Mouse (Mus musculus) intestine, embryonic 16.5 days (tissue): ENCODE data around the gene Map2k6. TPM values are rescaled to one million over a fixed set of nuclear protein-coding genes. Genes with fewer than 3 reads are reported as not detected.

Experiments
- ATAC-seq: fragments of 200-750 bp; cut with Nextera tagmentation; 2 replicates; pipeline ENCODE4 v1.8.0; 2017; ENCODE audit warnings: moderate TSS enrichment, moderate library complexity
- H3K27ac ChIP-seq: fragments of 300-500 bp; sonication (generic); 2 replicates; pipeline ENCODE4 v1.5.1; 2014; ENCODE audit warnings: mild to moderate bottlenecking, low read length
- H3K27me3 ChIP-seq: fragments of 300-500 bp; sonication (generic); replicated peaks from 2 replicates; pipeline ENCODE4 v1.6.1; 2014; ENCODE audit warnings: low read length, control low read depth, mixed read lengths; ENCODE audit not compliant: control insufficient read depth, insufficient read depth
- H3K36me3 ChIP-seq: fragments of 300-500 bp; sonication (generic); 2 replicates; pipeline ENCODE4 v1.6.1; 2014; ENCODE audit warnings: low read length, control low read depth; ENCODE audit not compliant: control insufficient read depth, insufficient read depth
- H3K4me1 ChIP-seq: fragments of 300-500 bp; sonication (generic); 2 replicates; pipeline ENCODE4 v1.6.1; 2014; ENCODE audit warnings: low read length, control low read depth, mixed read lengths; ENCODE audit not compliant: control insufficient read depth, insufficient read depth
- H3K4me2 ChIP-seq: fragments of 300-500 bp; sonication (generic); 2 replicates; pipeline ENCODE4 v1.6.1; 2014; ENCODE audit warnings: low read depth, low read length, control low read depth
- H3K4me3 ChIP-seq: fragments of 300-500 bp; sonication (generic); 2 replicates; pipeline ENCODE4 v1.5.1; 2014; ENCODE audit warnings: mild to moderate bottlenecking, low read length
- H3K9ac ChIP-seq: fragments of 300-500 bp; sonication (generic); 2 replicates; pipeline ENCODE4 v1.6.1; 2014; ENCODE audit warnings: low read depth, low read length
- H3K9me3 ChIP-seq: fragments of 300-500 bp; sonication (generic); 2 replicates; pipeline ENCODE4 v1.6.1; 2016; ENCODE audit warnings: low read length, control low read depth; ENCODE audit not compliant: control insufficient read depth
- WGBS: fragments of 180-500 bp; shearing (Covaris S2); extraction: QIAGEN DNeasy Blood & Tissue Kit; methylation state at CpG from one replicate; pipeline ENCODE4 v1.1.7; 2014; 5-methylcytosine and 5-hydroxymethylcytosine counted together
- polyA plus RNA-seq: library from polyadenylated mRNA; unstranded; fragments of >200 nt; fragmentation: Nextera tagmentation; extraction: Ambion mirVana; gene quantifications from 2 replicates; pipeline ENCODE4 v1.2.1, GENCODE M21; 2015

Map2k6 gene
- polyA plus RNA-seq, 1 experiment from 2014 or later: 17.4 TPM

DNA sequence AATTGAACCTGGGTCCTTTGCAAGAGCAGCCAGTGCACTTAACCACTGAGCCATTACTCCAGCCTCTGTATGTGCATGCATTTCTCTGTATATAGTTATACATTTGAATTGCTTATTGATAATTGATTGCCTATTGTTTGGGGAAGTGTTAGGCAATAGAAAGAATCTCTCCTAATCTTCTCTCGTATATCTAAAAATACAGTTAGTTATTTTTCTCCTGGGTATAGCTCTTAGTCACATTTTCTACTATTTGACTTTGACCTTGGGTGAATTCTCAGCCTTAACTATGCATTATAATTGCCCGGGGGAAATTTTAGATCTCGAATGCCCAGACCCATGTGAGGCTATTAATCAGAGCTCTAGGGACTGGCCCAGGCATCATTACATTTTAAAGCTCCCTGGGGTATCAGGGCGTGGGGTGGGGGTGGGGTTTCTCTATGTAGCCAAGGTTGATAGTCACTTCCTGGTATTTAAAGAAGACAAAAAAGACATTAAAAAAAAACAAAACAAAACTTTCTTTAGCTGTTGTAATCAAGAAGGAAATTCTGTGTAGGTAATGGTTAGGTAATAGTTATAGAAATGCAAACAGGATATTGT is 39.9 kb downstream of the Map2k6 start:
- no peaks in the 10 kb centered on the region for H3K4me1 ChIP-seq
- no peak overlapping the region for H3K27ac ChIP-seq
- H3K9me3 ChIP-seq: no peaks in the 10 kb centered on the region
- H3K4me2 ChIP-seq: no peak overlapping the region
- 73% methylated on average over 4 of the region's 4 CpGs for WGBS
- no peak for ATAC-seq
- H3K4me3 ChIP-seq: no peak overlapping the region
- H3K9ac ChIP-seq: no peak overlapping the region
- H3K36me3 ChIP-seq: no peaks in the 10 kb centered on the region
- H3K27me3 ChIP-seq: no peaks in the 10 kb centered on the region

DNA sequence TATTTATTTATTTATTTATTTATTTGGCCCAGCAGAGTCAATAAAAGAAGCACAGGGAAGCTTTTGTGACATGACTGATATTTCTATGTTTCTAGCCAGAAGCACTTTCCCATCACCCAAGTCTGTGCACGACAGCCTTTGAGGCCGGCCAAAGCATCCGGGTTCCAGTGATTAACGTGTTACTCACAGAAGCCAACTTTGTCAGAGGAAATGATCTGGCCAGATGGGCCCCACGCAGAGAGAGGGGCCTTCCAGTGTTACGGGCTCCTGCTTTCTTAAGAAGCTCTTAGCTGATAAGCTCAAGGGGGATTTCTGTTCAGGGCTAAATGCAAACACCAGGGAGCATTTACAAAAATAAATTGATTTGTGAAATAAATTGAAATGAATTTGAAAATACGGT is 40.4 kb downstream of the Map2k6 start:
- Histone ChIP-seq H3K9me3 (no peaks in the 10 kb centered on the region), H3K4me2 (no peak overlapping the region), H3K9ac (no peak overlapping the region), H3K4me3 (no peak overlapping the region), H3K36me3 (no peaks in the 10 kb centered on the region), H3K4me1 (0 out of 2 replicates have a peak, but pooled peaks cover 3% of the 10 kb centered on the region), H3K27ac (no peak overlapping the region), H3K27me3 (no peaks in the 10 kb centered on the region)
- 57% methylated on average over 7 of the region's 7 CpGs for WGBS
- ATAC-seq: no peak

DNA sequence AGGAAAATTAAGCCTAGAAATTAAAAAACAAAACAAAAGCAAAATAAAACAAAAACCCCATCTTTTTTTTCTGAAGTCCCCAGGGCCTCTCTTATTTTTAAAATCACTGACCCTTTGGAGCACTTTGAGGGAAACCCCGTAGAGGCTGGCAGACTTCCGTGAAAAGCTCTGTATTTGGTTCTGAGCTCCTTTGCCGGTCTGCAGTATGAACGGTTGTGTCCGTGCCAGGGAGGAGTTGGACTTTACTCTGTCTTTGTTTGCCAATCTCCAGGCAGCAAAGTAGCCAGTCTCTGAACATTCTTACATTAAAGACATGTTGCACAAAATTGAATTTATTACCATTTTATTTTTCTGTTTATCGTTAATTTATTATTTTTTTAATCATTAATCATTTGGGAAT is 45.7 kb downstream of the Map2k6 start:
- no peak overlapping the region for H3K27ac ChIP-seq
- H3K4me2 ChIP-seq: no peak overlapping the region

DNA sequence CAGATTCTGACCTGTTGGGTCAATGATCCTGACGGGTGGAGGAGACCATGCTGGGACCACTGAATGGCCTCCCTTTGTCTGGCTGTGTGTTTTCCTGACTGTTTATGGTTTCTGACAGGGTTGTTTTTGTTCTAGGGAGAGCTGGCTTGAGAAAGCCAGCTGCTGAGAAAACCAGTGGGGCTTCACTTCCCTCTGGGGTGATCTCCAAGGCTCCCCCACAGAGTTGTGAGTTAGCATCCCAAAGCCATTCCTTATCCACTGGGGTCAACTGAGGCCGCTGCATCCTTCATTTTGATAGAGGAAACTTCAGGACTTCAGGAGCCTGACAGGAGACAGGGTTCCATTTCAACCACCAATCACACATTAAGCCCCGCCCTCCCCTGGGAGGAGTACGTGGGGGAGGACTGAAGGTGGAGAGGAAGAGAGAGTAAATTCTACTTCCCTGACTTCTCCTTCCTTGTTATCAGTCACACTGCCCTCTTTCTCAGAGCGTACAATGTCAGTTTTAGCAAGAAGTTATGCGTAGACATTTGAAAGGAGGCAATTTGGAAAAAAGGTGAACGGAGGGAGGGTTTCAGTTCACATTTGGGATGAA is 49.3 kb downstream of the Map2k6 start:
- no peaks in the 10 kb centered on the region for H3K27me3 ChIP-seq
- H3K4me3 ChIP-seq: peak overlapping the region; percentile 24
- peak overlapping the region; percentile 14 for H3K9ac ChIP-seq
- ATAC-seq: peak; percentile 67
- WGBS: 18% methylated on average over 7 of the region's 7 CpGs
- no peaks in the 10 kb centered on the region for H3K9me3 ChIP-seq
- H3K36me3 ChIP-seq: no peaks in the 10 kb centered on the region
- H3K4me2 ChIP-seq: peak overlapping the region; percentile 28
- peaks cover 49% of the 10 kb centered on the region for H3K4me1 ChIP-seq
- H3K27ac ChIP-seq: 0 out of 2 replicates have a peak overlapping the region, but pooled peaks have one; percentile 27

More for the DNA sequence above, 45.7 kb downstream of the Map2k6 start:
- 61% methylated on average over 6 of the region's 6 CpGs for WGBS
- H3K4me1 ChIP-seq: peaks cover 28% of the 10 kb centered on the region
- ATAC-seq: peak; percentile 75
- H3K27me3 ChIP-seq: no peaks in the 10 kb centered on the region
- H3K9me3 ChIP-seq: no peaks in the 10 kb centered on the region
- no peak overlapping the region for H3K4me3 ChIP-seq
- no peaks in the 10 kb centered on the region for H3K36me3 ChIP-seq
- no peak overlapping the region for H3K9ac ChIP-seq

DNA sequence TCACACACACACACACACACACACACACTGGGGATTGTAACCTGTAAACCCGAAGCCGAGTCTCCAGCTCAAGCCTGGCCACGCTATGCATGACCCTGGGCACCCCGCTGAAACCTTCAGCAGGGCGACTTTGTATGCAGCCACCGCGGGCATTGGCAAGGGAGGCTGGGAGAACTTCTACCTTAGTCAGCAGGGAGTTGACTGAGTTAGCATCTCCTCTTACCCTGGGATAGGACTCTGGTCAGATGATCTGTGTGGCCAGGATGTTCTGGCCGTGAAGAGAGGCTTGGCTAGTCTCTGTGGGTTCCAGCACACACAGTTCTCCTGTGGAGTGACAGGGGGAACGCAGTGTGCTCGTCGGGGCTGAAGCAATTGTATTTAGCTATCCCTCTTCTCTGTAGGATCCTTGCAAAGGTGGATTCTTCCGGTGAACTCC is 49.8 kb downstream of the Map2k6 start:
- peak overlapping the region; percentile 28 for H3K4me2 ChIP-seq
- ATAC-seq: peak; percentile 32
- 0 out of 2 replicates have a peak overlapping the region, but pooled peaks have one; percentile 3 for H3K27ac ChIP-seq
- H3K4me3 ChIP-seq: peak overlapping the region; percentile 24
- WGBS: 15% methylated on average over 12 of the region's 12 CpGs
- no peaks in the 10 kb centered on the region for H3K9me3 ChIP-seq
- H3K27me3 ChIP-seq: no peaks in the 10 kb centered on the region
- H3K9ac ChIP-seq: peak overlapping the region; percentile 14
- no peaks in the 10 kb centered on the region for H3K36me3 ChIP-seq
- H3K4me1 ChIP-seq: peaks cover 49% of the 10 kb centered on the region

DNA sequence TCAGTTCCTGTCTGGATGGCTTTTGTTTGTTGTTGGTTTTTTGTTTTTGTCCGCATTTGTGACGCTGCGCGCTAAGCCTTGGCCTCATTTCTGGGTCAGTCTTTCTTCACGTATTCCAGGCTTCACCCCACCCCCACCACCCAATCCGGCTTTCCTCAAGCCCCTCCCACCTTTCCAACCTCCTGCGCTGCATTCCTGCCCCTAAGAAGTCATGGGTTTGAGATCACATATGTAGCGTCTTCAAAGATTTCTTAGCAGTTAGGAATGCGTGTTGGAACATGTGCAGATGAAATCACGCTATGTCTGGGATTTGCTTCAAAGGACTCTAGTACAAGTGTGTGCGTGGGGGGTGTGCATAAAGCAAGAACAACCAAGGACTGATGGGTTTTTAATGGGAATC is 50.3 kb downstream of the Map2k6 start:
- Histone ChIP-seq H3K36me3 (no peaks in the 10 kb centered on the region), H3K27me3 (no peaks in the 10 kb centered on the region), H3K4me1 (peaks cover 48% of the 10 kb centered on the region), H3K4me3 (no peak overlapping the region), H3K9me3 (no peaks in the 10 kb centered on the region), H3K27ac (no peak overlapping the region), H3K4me2 (peak overlapping the region; percentile 28; the same call in 1 of the 2 replicates), H3K9ac (peak overlapping the region; percentile 14)
- no peak for ATAC-seq
- 34% methylated on average over 11 of the region's 11 CpGs for WGBS

DNA sequence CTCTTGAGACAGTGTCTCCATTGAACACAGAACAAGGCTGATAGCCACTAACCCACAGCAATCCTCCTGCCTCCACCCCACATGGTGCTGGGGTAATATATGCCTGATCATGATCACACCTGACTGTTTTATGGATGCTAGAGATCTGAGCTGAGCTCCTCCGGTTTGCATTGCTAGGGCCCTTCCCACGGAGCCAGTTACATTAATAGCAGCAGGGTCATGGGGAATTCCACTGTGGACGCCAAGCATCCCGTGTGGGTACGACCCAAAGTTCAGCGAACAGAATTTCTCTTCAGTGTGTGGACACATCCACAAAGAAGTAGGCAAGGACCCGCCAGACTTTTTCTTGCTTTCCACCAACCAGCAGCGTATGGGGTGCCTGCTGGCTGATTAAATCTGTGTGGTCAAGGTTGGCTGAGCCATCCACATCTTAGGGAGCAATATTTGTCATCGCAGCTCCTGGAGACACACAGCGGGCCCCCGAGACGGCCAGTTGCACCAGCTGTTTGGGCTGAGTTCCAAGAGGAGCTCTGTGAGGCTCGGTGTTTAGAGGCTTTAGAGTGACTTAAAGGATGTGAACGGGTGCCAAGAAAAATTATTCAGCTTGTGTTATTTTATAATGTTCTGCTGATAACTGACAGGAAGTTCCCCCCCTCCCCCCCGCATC is 51.3 kb downstream of the Map2k6 start:
- no peak overlapping the region for H3K27ac ChIP-seq
- no peak overlapping the region for H3K4me2 ChIP-seq
- no peak overlapping the region for H3K9ac ChIP-seq
- H3K4me3 ChIP-seq: no peak overlapping the region
- no peaks in the 10 kb centered on the region for H3K9me3 ChIP-seq
- no peaks in the 10 kb centered on the region for H3K36me3 ChIP-seq
- peaks cover 42% of the 10 kb centered on the region for H3K4me1 ChIP-seq
- WGBS: 42% methylated on average over 15 of the region's 15 CpGs
- ATAC-seq: no peak
- H3K27me3 ChIP-seq: no peaks in the 10 kb centered on the region

DNA sequence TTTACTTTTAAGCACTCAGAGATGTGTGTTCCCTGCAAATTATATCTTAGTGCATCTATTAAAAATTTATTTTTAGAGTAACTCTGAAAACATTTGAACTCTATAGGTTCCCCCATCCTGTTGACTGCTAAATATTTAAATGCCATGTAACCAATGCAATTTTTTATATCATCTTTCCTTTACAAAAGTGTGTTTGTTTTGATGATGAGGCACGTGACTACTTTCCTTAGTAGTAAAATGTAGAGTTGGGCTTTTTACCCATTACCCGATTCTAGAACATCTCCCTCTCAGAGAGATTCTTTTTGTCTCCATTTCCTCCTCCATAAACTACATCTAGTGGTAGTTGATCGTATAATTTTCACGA is 51.8 kb downstream of the Map2k6 start:
- ATAC-seq: no peak
- H3K4me1 ChIP-seq: peaks cover 42% of the 10 kb centered on the region
- no peak overlapping the region for H3K27ac ChIP-seq
- WGBS: 61% methylated on average over 4 of the region's 4 CpGs
- H3K4me2 ChIP-seq: no peak overlapping the region
- H3K9ac ChIP-seq: no peak overlapping the region
- no peaks in the 10 kb centered on the region for H3K9me3 ChIP-seq
- no peaks in the 10 kb centered on the region for H3K27me3 ChIP-seq
- no peaks in the 10 kb centered on the region for H3K36me3 ChIP-seq
- H3K4me3 ChIP-seq: no peak overlapping the region

DNA sequence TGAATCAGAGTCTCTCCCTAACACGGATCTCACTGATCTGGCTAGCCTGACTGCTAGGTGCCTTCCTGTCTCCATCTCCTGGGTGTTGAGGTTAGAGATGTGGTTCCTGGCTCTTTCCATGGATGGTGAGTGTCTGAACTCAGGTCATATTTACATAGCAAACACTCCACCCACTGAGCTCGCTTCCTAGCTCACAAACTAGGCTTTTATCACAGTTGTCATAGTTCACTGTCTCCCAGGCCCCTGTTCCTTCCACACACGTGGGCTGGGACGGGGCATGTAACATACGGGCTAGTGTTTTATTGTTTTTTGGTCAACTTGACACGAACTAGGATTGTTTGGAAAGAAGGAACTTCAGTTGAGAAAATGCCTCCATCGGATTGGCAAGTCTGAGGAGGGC is 52.7 kb downstream of the Map2k6 start:
- no peaks in the 10 kb centered on the region for H3K9me3 ChIP-seq
- 55% methylated on average over 7 of the region's 7 CpGs for WGBS
- no peaks in the 10 kb centered on the region for H3K36me3 ChIP-seq
- no peaks in the 10 kb centered on the region for H3K27me3 ChIP-seq
- H3K9ac ChIP-seq: no peak overlapping the region
- no peak overlapping the region for H3K4me3 ChIP-seq
- H3K4me2 ChIP-seq: no peak overlapping the region
- no peak overlapping the region for H3K27ac ChIP-seq
- ATAC-seq: peak; percentile 47
- peaks cover 42% of the 10 kb centered on the region for H3K4me1 ChIP-seq
